Mouse (Mus musculus) embryonic fibroblast, embryonic 13.5 days (primary cell): ENCODE results near the gene Gna14.

Source experiments
- CTCF ChIP-seq: IDR thresholded peaks from 2 replicates; pipeline ENCODE4 v1.5.1; 2011; ENCODE audit warnings: mild to moderate bottlenecking, control low read depth, low read length, moderate library complexity, borderline replicate concordance; ENCODE audit not compliant: insufficient read depth
- POLR2A ChIP-seq: IDR thresholded peaks from 2 replicates; pipeline ENCODE4 v1.6.1; 2011; ENCODE audit warnings: low read depth, mild to moderate bottlenecking, control low read depth, low read length, moderate library complexity

DNA sequence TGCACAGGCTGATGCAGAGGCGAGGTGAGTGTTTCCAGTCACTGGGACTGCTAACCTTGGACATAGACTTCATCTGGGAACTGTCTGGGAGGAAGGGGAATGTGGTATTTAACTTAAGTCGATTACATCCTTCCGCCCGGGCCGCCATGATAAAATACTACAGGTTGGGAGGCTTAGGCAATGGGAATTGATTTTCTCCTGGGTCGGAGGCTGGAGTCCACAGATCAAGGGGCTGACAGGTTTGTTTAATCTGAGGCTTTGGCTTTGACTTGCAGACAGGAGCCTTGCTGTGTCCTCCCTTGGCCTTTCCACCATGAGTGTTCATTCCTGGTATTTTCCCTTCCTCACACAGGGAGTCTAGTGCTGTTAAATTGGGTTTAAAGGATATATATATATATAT, 5.8 kb downstream of the Gna14 start:
- no peak for TF ChIP-seq CTCF
- no peak for TF ChIP-seq POLR2A
